Mouse (Mus musculus) T-helper 2 cell (primary cell): Measurements from ENCODE around the gene Tubb3.
"Not testable (repeated sequence)": the region's sequence is repeated elsewhere in the genome, so short reads cannot be mapped to it uniquely, and the experiment has no call there.

Source experiments
- in situ Hi-C: fragments of 300-600 bp; cut with MboI, MseI; formaldehyde crosslinking; loops from one replicate; pipeline ENCODE4 v1.15.1; 2025; ENCODE audit warnings: high pct_unique_total_duplicates

The Tubb3 gene

GRCm38 (mm10) chr8:123431616-123432365 lies 20.6 kb downstream of the Tubb3 start:
- in situ Hi-C loops, result no loop called here

GRCm38 (mm10) chr8:123432381-123432780 lies 21.2 kb downstream of the Tubb3 start:
- in situ Hi-C loops, result no loop called here

GRCm38 (mm10) chr8:123433241-123433974 lies 22.2 kb downstream of the Tubb3 start:
- in situ Hi-C loops, result not testable (repeated sequence)

- in situ Hi-C loops, result no loop called here
Observed at GRCm38 (mm10) chr8:123441788-123442187, 30.6 kb downstream of the Tubb3 start.

- in situ Hi-C loops, result no loop called here
Observed at GRCm38 (mm10) chr8:123442351-123442750, 31.1 kb downstream of the Tubb3 start.

- in situ Hi-C loops, result no loop called here
Observed at GRCm38 (mm10) chr8:123442871-123443575, 31.8 kb downstream of the Tubb3 start.

GRCm38 (mm10) chr8:123443576-123443921 lies 32.3 kb downstream of the Tubb3 start:
- in situ Hi-C loops, result no loop called here

- in situ Hi-C loops, result no loop called here
Observed at GRCm38 (mm10) chr8:123444131-123444530, 32.9 kb downstream of the Tubb3 start.

GRCm38 (mm10) chr8:123445981-123446380 lies 34.8 kb downstream of the Tubb3 start:
- in situ Hi-C loops, result no loop called here

GRCm38 (mm10) chr8:123446799-123447198 lies 35.6 kb downstream of the Tubb3 start:
- in situ Hi-C loops, result no loop called here

- in situ Hi-C loops, result loop anchor here (5.0 kb wide), 1 partner anchor 67 kb away; the partner anchor contains the start of genes Dbndd1 and Gas8
Observed at GRCm38 (mm10) chr8:123450783-123451182, 39.6 kb downstream of the Tubb3 start.

- in situ Hi-C loops, result loop anchor here (5.0 kb wide), 1 partner anchor 66 kb away; the partner anchor contains the start of genes Dbndd1 and Gas8
Observed at GRCm38 (mm10) chr8:123451747-123452146, 40.5 kb downstream of the Tubb3 start.

- in situ Hi-C loops, result loop anchor here (5.0 kb wide), 1 partner anchor 65 kb away; the partner anchor contains the start of genes Dbndd1 and Gas8
Observed at GRCm38 (mm10) chr8:123452149-123452548, 40.9 kb downstream of the Tubb3 start.

GRCm38 (mm10) chr8:123453291-123453690 lies 42.1 kb downstream of the Tubb3 start:
- in situ Hi-C loops, result loop anchor here (5.0 kb wide), 1 partner anchor 64 kb away; the partner anchor contains the start of genes Dbndd1 and Gas8

- in situ Hi-C loops, result loop anchor here (5.0 kb wide), 1 partner anchor 63 kb away; the partner anchor contains the start of genes Dbndd1 and Gas8
Observed at GRCm38 (mm10) chr8:123453951-123454350, 42.7 kb downstream of the Tubb3 start.

- in situ Hi-C loops, result loop anchor here (5.0 kb wide), 1 partner anchor 63 kb away; the partner anchor contains the start of genes Dbndd1 and Gas8
Observed at GRCm38 (mm10) chr8:123454559-123454958, 43.3 kb downstream of the Tubb3 start.

GRCm38 (mm10) chr8:123463651-123464050 lies 52.4 kb downstream of the Tubb3 start:
- in situ Hi-C loops, result no loop called here

GRCm38 (mm10) chr8:123467476-123467875 lies 56.3 kb downstream of the Tubb3 start:
- in situ Hi-C loops, result no loop called here
